Mouse (Mus musculus) small intestine, adult 2 months (tissue): ENCODE measurements around the gene Wfikkn2. TPM values are rescaled to one million over a fixed set of nuclear protein-coding genes. Genes with fewer than 3 reads are reported as not detected.

Source experiments
- H3K27ac ChIP-seq: fragments of 200-500 bp; 2 replicates; pipeline ENCODE4 v1.5.1; 2012; ENCODE audit warnings: low read depth, low read length, control low read depth, inconsistent platforms; ENCODE audit not compliant: insufficient read depth
- H3K27me3 ChIP-seq: fragments of 200-500 bp; 2 replicates; pipeline ENCODE4 v1.6.1; 2012; ENCODE audit warnings: mild to moderate bottlenecking, moderate library complexity, low read length, inconsistent platforms; ENCODE audit not compliant: control insufficient read depth, insufficient read depth
- H3K36me3 ChIP-seq: fragments of 200-500 bp; 2 replicates; pipeline ENCODE4 v1.6.1; 2012; ENCODE audit warnings: mild to moderate bottlenecking, low read length, control low read depth, inconsistent platforms; ENCODE audit not compliant: control insufficient read depth, insufficient read depth
- H3K4me1 ChIP-seq: fragments of 200-500 bp; 2 replicates; pipeline ENCODE4 v1.6.1; 2012; ENCODE audit warnings: low read length, inconsistent platforms, mixed read lengths; ENCODE audit not compliant: control insufficient read depth, insufficient read depth, insufficient read length
- H3K4me3 ChIP-seq: fragments of 200-500 bp; 2 replicates; pipeline ENCODE4 v1.5.1; 2012; ENCODE audit warnings: low read depth, mild to moderate bottlenecking, control low read depth, inconsistent platforms, low read length, moderate library complexity
- CTCF ChIP-seq: fragments of 200-500 bp; IDR thresholded peaks from 2 replicates; pipeline ENCODE4 v1.5.1; 2012; ENCODE audit warnings: low read depth, mild to moderate bottlenecking, control low read depth, inconsistent platforms, low read length, moderate library complexity, mixed read lengths; ENCODE audit not compliant: insufficient replicate concordance, insufficient read length; ENCODE audit errors: extremely low read depth
- POLR2A ChIP-seq: fragments of 200-500 bp; IDR thresholded peaks from 2 replicates; pipeline ENCODE4 v1.6.1; 2012; ENCODE audit warnings: low read depth, mild to moderate bottlenecking, control low read depth, inconsistent platforms, low read length, moderate library complexity
- WGBS: fragments of 180-500 bp; shearing (Covaris S2); methylation state at CpG from one replicate; pipeline ENCODE4 v1.1.7; 2018; 5-methylcytosine and 5-hydroxymethylcytosine counted together
- polyA plus RNA-seq: library from polyadenylated mRNA; depleted of rRNA; stranded (reverse); fragments of >200 nt; gene quantifications from 2 replicates; pipeline ENCODE4 v1.2.3, GENCODE M21; 2012; rRNA removed

The Wfikkn2 gene
- 0.55 and 0.82 TPM in 2 replicates for polyA plus RNA-seq

- H3K27me3 ChIP-seq = no peaks in the 10 kb centered on the region
- H3K36me3 ChIP-seq = no peaks in the 10 kb centered on the region
- H3K4me3 ChIP-seq = no peak within 1 kb of the TSS
- H3K27ac ChIP-seq = no peak within 1 kb of the TSS
- no peaks in the 10 kb centered on the region; the same call in 1 of the 2 replicates for H3K4me1 ChIP-seq
- TF ChIP-seq POLR2A (no peak; the same call in 1 of the 2 replicates), CTCF (no peak)
- 68% methylated on average over 17 of the region's 17 CpGs for whole genome bisulfite sequencing
Observed at GRCm38 (mm10) chr11:94245955-94246788, at the start of gene Wfikkn2. Gene Wfikkn2, minus strand, starts transcription at chr11:94246005.

DNA sequence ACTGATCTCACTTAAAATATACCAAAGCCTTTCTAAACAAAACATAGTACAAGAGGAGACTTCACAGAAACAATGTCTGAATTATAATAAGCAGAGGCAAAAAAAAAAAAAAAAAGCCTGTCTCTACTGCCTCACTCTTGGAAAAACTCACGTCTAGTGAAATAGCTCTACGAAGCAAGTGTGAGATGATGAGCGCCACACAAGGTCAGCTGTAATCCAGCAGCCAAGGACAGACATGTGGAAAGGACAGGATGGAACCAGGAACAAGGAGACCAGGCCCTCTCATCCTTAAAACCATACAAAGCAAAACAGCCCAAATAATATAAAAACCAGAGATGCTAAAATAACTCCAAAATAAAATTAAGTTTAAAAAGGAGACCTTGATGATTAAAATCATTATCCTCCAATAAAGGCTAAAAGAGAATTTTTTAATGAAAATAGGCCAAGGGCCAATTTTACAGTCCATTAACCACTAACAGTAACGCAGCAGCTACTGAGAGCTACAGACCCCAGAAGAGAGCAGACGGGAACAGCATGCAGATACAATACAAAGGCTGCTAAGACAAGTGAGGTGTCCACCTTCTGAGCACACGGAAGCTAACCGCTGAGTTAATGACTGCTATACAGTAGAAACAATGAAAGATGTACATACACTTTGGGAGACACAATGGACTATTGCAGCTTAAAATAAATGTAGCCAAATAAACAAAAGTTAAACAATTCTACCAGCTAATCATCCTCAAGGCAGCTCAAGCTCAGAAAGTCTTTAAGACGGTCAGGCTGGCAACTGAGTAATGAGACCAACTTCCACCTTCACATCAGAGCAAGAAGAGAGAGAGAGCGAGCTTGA, 49.4 kb upstream of the Wfikkn2 start:
- Histone ChIP-seq H3K4me3 (no peak overlapping the region), H3K36me3 (peaks cover 68% of the 10 kb centered on the region), H3K27me3 (no peaks in the 10 kb centered on the region), H3K27ac (no peak overlapping the region), H3K4me1 (no peaks in the 10 kb centered on the region)
- 85% methylated on average over 9 of the region's 9 CpGs for WGBS
- TF ChIP-seq POLR2A = no peak
- no peak for TF ChIP-seq CTCF

GRCm38 (mm10) chr11:94290062-94290740, 44.4 kb upstream of the Wfikkn2 start:
- H3K27me3 ChIP-seq = no peaks in the 10 kb centered on the region
- H3K4me1 ChIP-seq = no peaks in the 10 kb centered on the region
- peaks cover 71% of the 10 kb centered on the region for H3K36me3 ChIP-seq
- WGBS = 85% methylated on average over 10 of the region's 10 CpGs
- H3K4me3 ChIP-seq = no peak overlapping the region
- H3K27ac ChIP-seq = no peak overlapping the region
- TF ChIP-seq POLR2A = no peak

DNA sequence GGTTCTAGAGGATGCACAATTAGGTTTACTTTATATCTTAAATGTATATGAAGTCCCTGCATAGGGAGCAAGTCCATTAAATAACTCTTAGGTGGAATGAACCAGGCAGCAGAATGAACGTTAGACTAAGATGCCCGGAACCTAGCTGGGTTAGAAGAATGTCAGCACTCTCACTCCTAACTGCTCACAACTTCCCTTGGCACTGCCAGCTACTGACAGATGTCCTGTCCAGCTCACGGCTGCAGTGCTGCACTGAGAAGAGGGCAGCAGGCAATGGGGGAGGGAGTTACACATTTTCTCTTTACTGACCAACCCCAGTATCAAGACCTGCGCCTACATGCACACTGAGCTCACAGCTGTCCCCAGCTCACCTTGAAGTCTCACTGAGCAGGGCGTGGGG, 41.3 kb upstream of the Wfikkn2 start:
- 91% methylated on average over 5 of the region's 5 CpGs for WGBS
- peaks cover 60% of the 10 kb centered on the region for H3K36me3 ChIP-seq
- no peak overlapping the region for H3K4me3 ChIP-seq
- no peak overlapping the region for H3K27ac ChIP-seq
- peaks cover 4% of the 10 kb centered on the region; the same call in 1 of the 2 replicates for H3K4me1 ChIP-seq
- TF ChIP-seq POLR2A (no peak), CTCF (no peak)
- H3K27me3 ChIP-seq = no peaks in the 10 kb centered on the region

DNA sequence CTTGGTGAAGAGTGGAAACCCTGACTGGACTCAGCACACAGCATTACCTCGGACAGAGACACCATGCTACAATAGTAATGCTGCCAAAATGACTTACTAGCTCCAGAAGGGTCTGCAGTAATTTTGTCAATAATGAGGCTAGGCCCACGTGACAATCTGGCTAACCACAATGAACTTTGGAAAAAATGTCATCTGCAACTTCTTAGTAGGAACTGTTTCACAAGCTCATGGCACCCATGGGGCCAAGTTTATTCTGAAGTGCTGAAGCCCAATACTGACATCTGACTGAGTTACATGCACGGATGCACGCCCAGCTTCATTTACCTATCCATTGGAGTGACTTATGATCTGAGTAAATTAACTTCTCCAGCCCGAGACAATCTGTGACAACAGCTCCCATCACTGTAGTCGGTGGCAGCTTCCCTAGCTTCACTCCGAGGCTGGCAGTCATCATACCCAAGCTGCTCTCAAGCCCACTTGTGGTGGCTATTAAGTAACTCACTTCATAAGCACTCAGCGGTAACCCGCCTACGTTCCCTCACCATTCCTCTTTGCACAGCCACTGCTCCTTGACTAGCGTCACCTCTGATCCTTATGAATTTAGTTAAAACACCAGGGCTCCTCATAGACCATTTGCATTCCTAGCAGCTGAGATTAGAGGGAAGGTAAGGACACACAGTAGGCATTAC, 40.2 kb upstream of the Wfikkn2 start:
- no peak overlapping the region for H3K27ac ChIP-seq
- H3K4me1 ChIP-seq = peaks cover 10% of the 10 kb centered on the region; the same call in 1 of the 2 replicates
- H3K36me3 ChIP-seq = peaks cover 55% of the 10 kb centered on the region
- H3K27me3 ChIP-seq = no peaks in the 10 kb centered on the region
- 88% methylated on average over 11 of the region's 11 CpGs for WGBS
- no peak overlapping the region for H3K4me3 ChIP-seq
- no peak for TF ChIP-seq CTCF
- TF ChIP-seq POLR2A = no peak

DNA sequence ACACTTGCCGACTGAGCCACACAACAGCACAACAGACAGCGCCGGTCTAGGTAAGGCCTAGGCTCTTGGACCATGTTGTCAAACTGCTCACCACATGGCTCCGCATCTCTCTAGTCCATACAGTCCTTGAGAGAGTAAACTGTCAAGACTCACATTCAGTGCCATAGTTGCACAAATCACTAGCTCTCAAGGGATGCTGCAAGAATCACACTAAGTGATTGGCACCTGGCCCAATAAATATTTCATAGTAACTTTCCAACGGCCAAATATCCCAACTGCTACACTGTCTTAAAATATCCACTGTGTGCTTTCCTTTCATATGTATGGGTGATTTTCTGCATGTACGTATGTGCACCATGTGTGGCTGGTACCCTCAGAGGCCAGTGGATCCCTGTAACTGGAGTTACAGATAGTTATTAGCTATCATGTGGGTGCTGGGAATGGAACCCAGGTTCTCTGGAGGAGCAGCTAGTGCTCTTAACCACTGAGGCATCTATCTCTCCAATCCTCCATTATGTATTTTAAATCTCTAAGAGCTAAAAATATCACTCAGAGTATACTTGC, 37.8 kb upstream of the Wfikkn2 start:
- Histone ChIP-seq H3K27ac (peak overlapping the region; percentile 72), H3K4me3 (peak overlapping the region; percentile 22), H3K27me3 (no peaks in the 10 kb centered on the region), H3K36me3 (peaks cover 38% of the 10 kb centered on the region), H3K4me1 (peaks cover 17% of the 10 kb centered on the region; the same call in 1 of the 2 replicates)
- WGBS = 63% methylated on average over 6 of the region's 6 CpGs
- TF ChIP-seq POLR2A (no peak), CTCF (no peak)
